Mouse (Mus musculus): ENCODE results near the gene Smarcd1. TPM values are rescaled to one million over a fixed set of nuclear protein-coding genes. Genes with fewer than 3 reads are reported as not detected.
A peak's percentile ranks its signal among the peaks of the same experiment; 100 is the strongest.

Smarcd1 gene
- total RNA-seq (2014; fragmentation: Nextera tagmentation) = 29.2 and 37.5 TPM in 2 replicates
- total RNA-seq (2017) = 10.5 and 28.6 TPM in 2 replicates

GRCm38 (mm10) chr15:99701999-99702900 lies at the start of gene Smarcd1:
Gene Smarcd1, plus strand, starts transcription at chr15:99702129.
- ATAC-seq (replicated peaks; ENCODE audit: low FRiP score, low TSS enrichment, poor library complexity, severe bottlenecking) = peak; percentile 77

DNA sequence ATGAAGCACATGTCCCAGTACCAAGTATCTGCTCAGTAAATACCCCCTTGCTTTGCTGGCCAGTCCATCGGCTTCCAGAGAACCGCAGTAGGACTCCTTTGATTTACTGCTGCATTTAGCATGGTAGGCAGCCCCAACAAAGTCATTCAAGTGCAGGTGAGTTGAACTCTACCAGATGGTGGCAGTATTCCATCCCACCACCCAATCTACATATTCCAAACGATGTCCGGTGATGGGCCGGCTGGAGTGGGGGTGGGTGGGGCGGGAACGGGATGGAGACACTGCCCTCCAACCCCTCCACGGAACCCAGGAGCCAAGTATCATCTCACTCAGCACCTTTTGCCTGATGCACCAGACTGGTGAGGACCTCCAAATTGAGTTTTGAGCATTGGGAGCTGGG lies 48.6 kb upstream of the Smarcd1 start:
- ATAC-seq (replicated peaks; ENCODE audit: low FRiP score, low TSS enrichment, poor library complexity, severe bottlenecking) = no peak

DNA sequence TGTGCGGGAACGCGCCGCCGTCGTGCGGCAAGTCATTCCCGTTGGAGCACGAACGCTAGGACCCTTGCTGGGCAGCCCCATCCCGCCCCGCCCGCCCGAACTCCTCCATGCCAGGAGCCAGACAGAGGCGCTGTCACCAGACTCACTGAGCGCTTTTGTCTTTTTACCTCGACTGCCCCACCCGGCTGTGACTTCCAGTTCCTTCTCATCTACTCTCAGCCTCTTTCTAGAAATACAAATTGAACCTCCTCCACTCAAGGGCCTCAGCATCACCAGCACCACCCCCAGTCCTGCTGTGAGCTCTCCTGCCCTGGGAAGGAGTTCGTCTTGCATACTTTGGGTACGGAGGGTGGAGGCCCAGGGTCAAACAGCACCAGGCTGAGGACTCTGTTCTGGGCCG lies 48.1 kb upstream of the Smarcd1 start:
- no peak for ATAC-seq (replicated peaks; ENCODE audit: low FRiP score, low TSS enrichment, poor library complexity, severe bottlenecking)

DNA sequence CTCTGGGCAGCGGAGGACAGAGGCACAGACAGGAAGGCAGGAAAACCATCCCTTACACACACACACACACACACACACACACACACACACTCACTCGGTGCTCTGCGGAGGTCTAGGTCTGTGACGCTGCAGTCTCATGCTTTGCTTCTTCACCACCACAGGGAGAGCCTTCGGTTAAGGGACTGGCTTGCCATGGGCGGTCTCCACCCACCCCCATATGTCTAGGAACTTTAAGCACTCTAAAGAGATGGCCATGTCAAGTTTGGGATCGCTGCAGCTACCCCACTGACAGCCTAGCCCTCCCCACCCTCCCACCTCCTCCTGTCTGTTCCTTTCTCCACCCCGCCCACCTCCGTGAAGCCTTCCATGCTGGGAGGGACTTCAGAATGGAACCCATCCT lies 46.0 kb upstream of the Smarcd1 start:
- ATAC-seq (replicated peaks; ENCODE audit: low FRiP score, low TSS enrichment, poor library complexity, severe bottlenecking) = no peak

GRCm38 (mm10) chr15:99658437-99658836 lies 43.5 kb upstream of the Smarcd1 start:
- peak; percentile 73 for ATAC-seq (replicated peaks; ENCODE audit: low FRiP score, low TSS enrichment, poor library complexity, severe bottlenecking)

DNA sequence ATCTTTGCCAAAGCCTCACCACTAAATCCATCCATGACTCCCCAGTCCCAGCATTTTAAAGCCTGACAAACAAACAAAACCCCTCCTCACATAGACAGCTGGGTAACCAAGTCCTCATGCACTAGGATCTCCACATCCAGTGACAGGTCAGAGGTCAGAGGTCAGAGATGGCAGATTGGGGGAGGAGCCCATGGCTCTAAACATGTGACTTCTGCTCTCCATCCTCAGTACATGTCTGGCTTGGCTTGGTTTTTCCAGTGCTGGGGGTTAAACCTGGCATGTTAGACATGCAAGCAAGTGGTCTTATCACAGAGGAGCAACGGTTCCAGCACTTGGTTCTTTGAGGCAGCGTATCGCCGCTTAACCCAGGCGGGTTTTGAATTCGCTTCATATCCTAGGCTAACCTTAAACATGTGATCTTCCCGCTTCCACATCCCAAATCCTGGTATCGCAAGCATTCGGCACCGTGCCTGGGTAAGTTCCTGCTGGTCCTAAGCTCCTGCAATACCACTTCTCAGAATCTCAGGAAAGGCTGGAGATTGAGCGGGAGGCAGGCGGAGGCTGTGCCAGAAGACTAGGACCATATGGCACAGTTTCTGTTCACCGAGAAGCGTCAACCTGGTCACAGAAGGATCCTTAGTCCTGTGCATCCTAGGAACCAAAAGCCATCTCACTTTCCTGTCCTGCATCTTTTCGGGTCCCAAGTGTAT lies 40.7 kb upstream of the Smarcd1 start:
- ATAC-seq (replicated peaks; ENCODE audit: low FRiP score, low TSS enrichment, poor library complexity, severe bottlenecking) = no peak

DNA sequence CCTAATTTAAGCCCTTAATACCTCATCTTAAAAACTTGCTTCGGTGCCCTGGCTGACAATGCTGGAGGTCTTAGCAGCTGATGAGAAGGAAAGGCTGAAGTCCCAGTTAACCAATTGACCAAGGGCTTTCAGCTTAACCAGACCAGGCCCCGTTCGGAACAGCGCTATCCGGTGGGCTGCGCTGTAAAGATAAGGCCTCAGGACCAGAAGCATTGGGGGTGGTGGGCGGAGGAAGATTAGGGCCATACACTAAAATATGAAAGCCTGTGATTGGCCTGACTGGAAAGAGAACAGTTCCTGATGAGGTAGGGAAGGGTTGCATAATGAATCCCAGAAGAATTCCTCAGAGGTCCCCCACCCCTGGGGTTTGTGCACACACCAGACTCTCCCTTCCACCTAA lies 39.6 kb upstream of the Smarcd1 start:
- no peak for ATAC-seq (replicated peaks; ENCODE audit: low FRiP score, low TSS enrichment, poor library complexity, severe bottlenecking)

GRCm38 (mm10) chr15:99663964-99664599 lies 37.8 kb upstream of the Smarcd1 start:
- no peak for ATAC-seq (replicated peaks; ENCODE audit: low FRiP score, low TSS enrichment, poor library complexity, severe bottlenecking)

GRCm38 (mm10) chr15:99664600-99665451 lies 37.1 kb upstream of the Smarcd1 start:
- ATAC-seq (replicated peaks; ENCODE audit: low FRiP score, low TSS enrichment, poor library complexity, severe bottlenecking) = peak; percentile 82

DNA sequence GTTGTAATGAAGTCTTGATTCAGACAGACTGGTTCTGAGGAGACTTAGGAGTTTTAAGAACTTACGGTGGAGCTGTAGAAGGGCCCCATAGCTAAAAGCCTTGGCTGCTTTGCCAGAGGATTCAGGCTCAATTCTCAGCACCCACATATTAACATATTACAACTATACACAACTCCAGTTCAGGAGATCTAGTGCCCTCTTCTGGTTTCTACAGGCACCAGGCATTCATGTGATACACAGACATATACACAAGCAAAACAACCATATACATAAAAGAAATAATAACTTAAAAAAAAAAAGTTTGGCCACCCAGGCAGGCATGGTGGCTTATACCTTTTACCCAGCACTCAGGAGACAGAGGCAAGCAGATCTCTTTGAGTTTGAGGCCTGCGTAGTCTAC lies 34.4 kb upstream of the Smarcd1 start:
- no peak for ATAC-seq (replicated peaks; ENCODE audit: low FRiP score, low TSS enrichment, poor library complexity, severe bottlenecking)

GRCm38 (mm10) chr15:99668881-99669280 lies 33.0 kb upstream of the Smarcd1 start:
- peak; percentile 51 for ATAC-seq (replicated peaks; ENCODE audit: low FRiP score, low TSS enrichment, poor library complexity, severe bottlenecking)

DNA sequence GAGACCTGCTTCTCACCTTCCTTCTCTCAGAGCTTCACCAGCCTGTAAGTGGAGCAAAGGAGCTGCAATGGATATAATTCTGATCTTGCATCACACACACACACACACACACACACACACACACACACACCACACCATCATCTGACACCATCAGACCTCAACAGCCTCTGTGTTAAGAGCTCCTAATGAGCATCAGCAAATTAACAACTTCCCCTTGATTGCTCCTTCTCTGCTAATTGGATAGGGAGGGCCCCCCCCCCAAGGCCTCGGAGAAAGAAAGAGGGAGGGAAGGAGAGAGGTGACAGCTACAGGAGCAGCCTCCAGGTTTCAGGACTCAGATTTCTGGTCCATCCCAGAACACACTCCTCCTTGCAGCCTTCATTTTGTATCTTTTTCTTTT lies 32.5 kb upstream of the Smarcd1 start:
- ATAC-seq (replicated peaks; ENCODE audit: low FRiP score, low TSS enrichment, poor library complexity, severe bottlenecking) = no peak

GRCm38 (mm10) chr15:99670154-99670821 lies 31.6 kb upstream of the Smarcd1 start, which contains the start of gene Asic1:
Gene Asic1, plus strand, starts transcription at chr15:99670368.
- ATAC-seq (replicated peaks; ENCODE audit: low FRiP score, low TSS enrichment, poor library complexity, severe bottlenecking) = no peak

DNA sequence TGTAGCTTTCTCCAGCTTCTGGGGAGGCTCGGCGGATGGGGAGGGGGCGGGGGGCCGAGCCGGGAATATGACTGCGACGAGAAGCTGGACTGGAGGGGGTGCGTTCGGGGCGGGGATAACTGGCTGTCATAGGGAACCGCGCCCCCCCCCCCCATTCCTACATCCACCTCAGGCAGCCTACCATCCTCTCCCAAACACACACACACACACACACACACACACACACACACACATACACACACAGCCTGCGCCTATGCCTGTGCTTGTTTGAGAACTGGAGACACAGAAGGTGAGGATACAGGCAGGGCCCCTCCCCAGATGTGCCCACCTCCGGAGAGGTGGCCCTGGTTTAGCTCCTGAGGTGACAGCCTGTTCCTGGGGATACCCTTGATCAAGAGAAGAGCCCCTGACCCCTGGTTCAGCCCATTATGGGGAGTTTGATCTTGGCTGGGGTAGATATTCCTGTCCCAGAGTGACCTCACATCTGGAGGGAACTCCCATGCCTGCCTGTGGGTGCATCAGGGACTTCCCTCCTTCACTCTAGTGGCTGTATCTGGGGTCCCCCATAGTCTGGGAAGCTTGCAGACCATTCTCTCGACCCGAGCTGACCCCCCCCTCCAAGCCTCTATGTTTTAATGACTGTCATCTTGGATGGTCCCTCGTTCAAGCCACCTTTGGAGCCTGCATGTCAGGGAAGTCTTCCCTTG lies 30.8 kb upstream of the Smarcd1 start:
- no peak for ATAC-seq (replicated peaks; ENCODE audit: low FRiP score, low TSS enrichment, poor library complexity, severe bottlenecking)

- 0 out of 2 replicates have a peak, but pooled peaks have one; percentile 12 for ATAC-seq (replicated peaks; ENCODE audit: low FRiP score, low TSS enrichment, poor library complexity, severe bottlenecking)
Measured at GRCm38 (mm10) chr15:99671783-99672182, 30.1 kb upstream of the Smarcd1 start.

DNA sequence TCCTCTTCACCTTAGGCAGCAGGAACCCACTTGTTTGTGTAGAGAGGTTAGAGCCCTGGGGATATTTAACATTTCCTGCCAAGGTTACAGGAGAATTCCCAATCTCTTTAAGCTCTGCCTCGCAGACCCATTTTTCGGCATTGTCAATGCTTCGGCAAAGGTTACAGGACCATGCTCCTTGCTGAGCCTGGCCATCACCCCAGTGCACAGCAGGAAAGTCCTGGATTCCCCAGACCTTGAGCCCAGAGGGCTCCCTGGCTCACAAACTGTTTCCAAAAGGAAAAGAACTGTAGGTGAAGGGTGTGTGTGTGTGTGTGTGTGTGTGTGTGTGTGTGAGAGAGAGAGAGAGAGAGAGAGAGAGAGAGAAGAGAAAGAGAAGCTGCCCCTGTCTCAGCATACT lies 27.1 kb upstream of the Smarcd1 start:
- no peak for ATAC-seq (replicated peaks; ENCODE audit: low FRiP score, low TSS enrichment, poor library complexity, severe bottlenecking)

- ATAC-seq (replicated peaks; ENCODE audit: low FRiP score, low TSS enrichment, poor library complexity, severe bottlenecking) = no peak
Measured at GRCm38 (mm10) chr15:99677089-99677488, 24.8 kb upstream of the Smarcd1 start.
